Mouse (Mus musculus): ENCODE results near the gene Rad54l2. TPM values are rescaled to one million over a fixed set of nuclear protein-coding genes. Genes with fewer than 3 reads are reported as not detected.

The Rad54l2 gene
- polyA plus RNA-seq, 1 experiment from 2014 or later: 8.7 TPM

DNA sequence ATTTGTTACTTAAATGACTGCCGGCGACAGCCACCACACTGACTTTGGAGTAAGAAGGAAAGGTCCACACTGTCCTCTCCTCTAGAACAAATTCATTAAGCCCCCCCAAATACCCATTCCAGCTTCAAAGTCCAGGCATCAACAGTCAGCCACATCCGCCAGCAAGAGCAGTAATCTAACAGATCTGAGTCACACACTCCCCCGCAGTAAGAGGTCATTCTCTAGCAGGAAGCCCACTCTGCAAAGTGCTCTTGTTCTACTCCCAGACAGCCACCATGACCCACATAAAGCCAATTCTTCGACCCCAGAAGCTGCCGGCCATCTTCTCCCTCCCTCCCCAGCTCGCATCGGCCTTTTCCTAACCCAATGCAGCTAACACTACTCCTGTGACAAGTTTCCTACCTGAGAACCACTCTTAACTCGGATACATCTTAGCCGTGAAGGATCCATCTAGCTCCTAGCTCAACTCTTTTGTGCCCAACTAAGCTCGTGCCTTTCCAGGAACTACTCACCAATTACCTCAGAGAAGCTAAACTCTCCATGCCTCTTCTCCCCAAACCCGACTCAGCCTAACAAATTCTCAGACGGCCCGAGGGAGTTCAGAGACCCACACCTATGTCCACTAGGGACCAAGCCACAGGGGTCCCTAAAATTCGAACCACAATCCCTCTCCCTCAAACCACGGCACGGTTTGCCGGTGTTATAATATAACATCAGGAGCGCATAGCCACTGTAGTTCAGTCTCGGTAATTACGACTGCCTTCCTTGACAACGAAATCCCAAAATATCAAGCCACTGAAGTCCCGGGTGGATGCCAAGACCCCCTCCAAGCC, 799 bp downstream of the Rad54l2 start:
- Histone ChIP-seq H3K36me3 (ENCODE audit: control insufficient read depth, insufficient read depth) (no peaks in the 10 kb centered on the region), H3K9me3 (ENCODE audit: control insufficient read depth, low read length) (no peaks in the 10 kb centered on the region), H3K9ac (replicated peaks; ENCODE audit: low read depth, low read length) (peak overlapping the region; percentile 100), H3K4me3 (replicated peaks; ENCODE audit: low read length) (peak overlapping the region; percentile 94), H3K27ac (ENCODE audit: low read length) (peak overlapping the region; percentile 84), H3K27me3 (replicated peaks; ENCODE audit: control insufficient read depth, insufficient read depth, low read length) (no peaks in the 10 kb centered on the region), H3K4me1 (replicated peaks; ENCODE audit: control insufficient read depth, insufficient read depth, low read length) (peaks cover 14% of the 10 kb centered on the region), H3K4me2 (ENCODE audit: low read length) (peak overlapping the region; percentile 92)
- ATAC-seq: peak; percentile 19; the same call in 1 of the 2 replicates
- WGBS: 6% methylated on average over 23 of the region's 23 CpGs

DNA sequence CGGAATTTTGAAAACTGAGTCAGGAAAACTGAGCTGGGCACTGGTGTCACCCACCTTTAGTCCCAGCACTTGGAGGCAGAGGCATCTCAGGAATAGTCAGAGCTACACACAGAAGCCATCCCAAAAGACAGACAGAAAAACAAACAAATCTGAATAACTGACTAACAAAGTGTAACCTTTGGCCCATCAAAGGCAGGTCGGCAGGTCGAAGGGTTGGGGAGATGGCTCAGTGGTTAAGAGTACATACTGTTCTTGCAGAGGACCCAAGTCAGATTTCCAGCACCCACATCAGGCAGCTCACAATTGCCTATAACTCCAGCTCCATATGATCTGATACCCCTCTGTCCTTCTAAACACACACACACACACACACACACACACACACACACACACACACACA, 3.8 kb downstream of the Rad54l2 start:
- H3K4me1 ChIP-seq (replicated peaks; ENCODE audit: control insufficient read depth, insufficient read depth, low read length): peaks cover 14% of the 10 kb centered on the region
- H3K4me3 ChIP-seq (replicated peaks; ENCODE audit: low read length): no peak overlapping the region
- H3K4me2 ChIP-seq (ENCODE audit: low read length): no peak overlapping the region
- H3K9me3 ChIP-seq (ENCODE audit: control insufficient read depth, low read length): no peaks in the 10 kb centered on the region
- no peak for ATAC-seq
- no peaks in the 10 kb centered on the region for H3K27me3 ChIP-seq (replicated peaks; ENCODE audit: control insufficient read depth, insufficient read depth, low read length)
- 87% methylated on average over 3 of the region's 3 CpGs for WGBS
- H3K9ac ChIP-seq (replicated peaks; ENCODE audit: low read depth, low read length): no peak overlapping the region
- no peak overlapping the region for H3K27ac ChIP-seq (ENCODE audit: low read length)
- H3K36me3 ChIP-seq (ENCODE audit: control insufficient read depth, insufficient read depth): no peaks in the 10 kb centered on the region

DNA sequence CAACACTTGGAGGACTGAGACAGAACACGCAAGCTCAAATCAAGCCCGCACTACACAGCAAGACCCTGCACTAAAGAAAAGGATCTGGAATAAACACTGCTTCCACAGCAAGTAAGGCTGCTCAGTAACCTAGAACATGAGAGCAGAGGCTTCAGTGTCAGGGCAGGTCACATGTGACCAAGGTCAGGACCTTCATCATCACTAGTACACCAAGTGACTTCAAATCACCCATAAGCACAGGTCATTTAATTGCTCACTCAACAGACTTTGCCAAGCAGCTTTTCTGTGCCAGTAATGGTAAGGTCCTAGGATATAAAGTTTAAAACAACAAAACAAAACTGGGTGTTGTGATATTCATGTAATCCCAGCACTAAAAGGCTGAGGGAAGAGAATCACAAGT, 5.4 kb downstream of the Rad54l2 start:
- no peak overlapping the region for H3K27ac ChIP-seq (ENCODE audit: low read length)
- 98% methylated on average over 2 of the region's 2 CpGs for WGBS
- H3K27me3 ChIP-seq (replicated peaks; ENCODE audit: control insufficient read depth, insufficient read depth, low read length): no peaks in the 10 kb centered on the region
- H3K36me3 ChIP-seq (ENCODE audit: control insufficient read depth, insufficient read depth): no peaks in the 10 kb centered on the region
- H3K4me3 ChIP-seq (replicated peaks; ENCODE audit: low read length): no peak overlapping the region
- H3K4me2 ChIP-seq (ENCODE audit: low read length): no peak overlapping the region
- no peaks in the 10 kb centered on the region for H3K9me3 ChIP-seq (ENCODE audit: control insufficient read depth, low read length)
- H3K9ac ChIP-seq (replicated peaks; ENCODE audit: low read depth, low read length): no peak overlapping the region
- H3K4me1 ChIP-seq (replicated peaks; ENCODE audit: control insufficient read depth, insufficient read depth, low read length): peaks cover 9% of the 10 kb centered on the region
- no peak for ATAC-seq

DNA sequence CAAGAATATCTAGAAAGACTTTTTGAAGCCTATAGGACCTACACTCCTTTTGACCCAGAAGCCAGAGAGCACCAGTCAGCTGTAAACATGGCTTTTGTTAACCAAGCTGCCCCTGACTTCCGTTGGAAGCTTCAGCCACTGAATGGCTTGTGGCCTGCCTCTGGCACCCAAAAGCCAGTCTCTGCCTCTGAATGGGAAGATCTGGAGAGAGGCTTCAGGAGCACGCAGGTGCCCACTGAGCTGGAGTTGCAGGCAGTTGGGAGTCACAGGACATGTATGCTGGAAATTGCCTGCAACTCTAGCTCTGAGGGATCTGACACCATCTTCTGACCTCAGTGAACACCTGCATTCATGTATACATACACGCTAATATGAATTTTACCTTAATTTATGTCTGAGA, 8.9 kb downstream of the Rad54l2 start:
- no peak for ATAC-seq
- no peaks in the 10 kb centered on the region for H3K27me3 ChIP-seq (replicated peaks; ENCODE audit: control insufficient read depth, insufficient read depth, low read length)
- no peaks in the 10 kb centered on the region for H3K4me1 ChIP-seq (replicated peaks; ENCODE audit: control insufficient read depth, insufficient read depth, low read length)
- H3K27ac ChIP-seq (ENCODE audit: low read length): no peak overlapping the region
- no peak overlapping the region for H3K4me3 ChIP-seq (replicated peaks; ENCODE audit: low read length)
- H3K4me2 ChIP-seq (ENCODE audit: low read length): no peak overlapping the region
- H3K9ac ChIP-seq (replicated peaks; ENCODE audit: low read depth, low read length): no peak overlapping the region
- 89% methylated on average over 3 of the region's 3 CpGs for WGBS
- no peaks in the 10 kb centered on the region for H3K36me3 ChIP-seq (ENCODE audit: control insufficient read depth, insufficient read depth)
- no peaks in the 10 kb centered on the region for H3K9me3 ChIP-seq (ENCODE audit: control insufficient read depth, low read length)

DNA sequence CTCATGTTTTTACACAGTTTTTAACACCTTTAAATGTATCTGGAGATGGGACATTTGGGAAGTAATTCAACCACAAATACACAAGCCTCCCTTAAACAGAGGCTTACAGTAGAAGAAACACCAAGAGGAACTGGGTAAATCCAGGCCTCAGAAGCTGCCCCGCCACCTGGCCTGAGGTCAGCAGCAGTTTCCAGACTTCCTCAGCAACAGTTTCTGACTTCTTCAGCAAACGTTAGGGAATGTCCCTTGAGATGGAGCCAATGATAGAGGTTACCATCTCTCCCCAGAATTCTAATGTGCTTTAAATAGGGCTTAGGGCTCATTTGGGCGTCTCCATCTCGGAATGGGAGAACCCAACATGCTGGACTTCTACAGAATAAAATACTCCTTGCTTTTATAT, 10.7 kb downstream of the Rad54l2 start:
- Histone ChIP-seq H3K36me3 (ENCODE audit: control insufficient read depth, insufficient read depth) (no peaks in the 10 kb centered on the region), H3K27ac (ENCODE audit: low read length) (no peak overlapping the region), H3K9me3 (ENCODE audit: control insufficient read depth, low read length) (no peaks in the 10 kb centered on the region), H3K4me1 (replicated peaks; ENCODE audit: control insufficient read depth, insufficient read depth, low read length) (no peaks in the 10 kb centered on the region), H3K27me3 (replicated peaks; ENCODE audit: control insufficient read depth, insufficient read depth, low read length) (no peaks in the 10 kb centered on the region), H3K4me2 (ENCODE audit: low read length) (no peak overlapping the region), H3K4me3 (replicated peaks; ENCODE audit: low read length) (no peak overlapping the region), H3K9ac (replicated peaks; ENCODE audit: low read depth, low read length) (no peak overlapping the region)
- no peak for ATAC-seq
- 91% methylated on average over 4 of the region's 4 CpGs for WGBS

DNA sequence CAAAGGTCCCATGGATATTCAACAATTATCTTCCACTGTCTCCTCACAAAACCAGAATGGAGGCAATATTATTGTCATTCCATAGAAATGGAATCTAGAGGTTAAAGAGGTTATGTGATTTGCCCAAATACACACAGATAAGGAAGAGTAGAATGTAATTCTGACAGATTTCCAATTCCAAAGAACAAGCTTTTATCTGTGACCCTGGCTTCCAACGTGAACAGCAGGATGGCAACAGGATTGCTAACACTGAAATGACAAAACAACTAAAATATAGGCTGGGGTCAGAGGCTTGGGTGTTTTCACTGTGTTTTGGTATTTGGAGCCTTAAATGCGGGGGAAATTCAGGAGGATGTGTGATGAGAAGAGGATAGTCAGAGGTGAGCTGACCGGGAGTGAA, 11.6 kb downstream of the Rad54l2 start:
- Histone ChIP-seq H3K36me3 (ENCODE audit: control insufficient read depth, insufficient read depth) (no peaks in the 10 kb centered on the region), H3K4me3 (replicated peaks; ENCODE audit: low read length) (no peak overlapping the region), H3K27me3 (replicated peaks; ENCODE audit: control insufficient read depth, insufficient read depth, low read length) (no peaks in the 10 kb centered on the region), H3K27ac (ENCODE audit: low read length) (no peak overlapping the region), H3K9me3 (ENCODE audit: control insufficient read depth, low read length) (no peaks in the 10 kb centered on the region), H3K4me1 (replicated peaks; ENCODE audit: control insufficient read depth, insufficient read depth, low read length) (no peaks in the 10 kb centered on the region), H3K9ac (replicated peaks; ENCODE audit: low read depth, low read length) (no peak overlapping the region), H3K4me2 (ENCODE audit: low read length) (no peak overlapping the region)
- 98% methylated on average over 3 of the region's 3 CpGs for WGBS
- ATAC-seq: no peak

DNA sequence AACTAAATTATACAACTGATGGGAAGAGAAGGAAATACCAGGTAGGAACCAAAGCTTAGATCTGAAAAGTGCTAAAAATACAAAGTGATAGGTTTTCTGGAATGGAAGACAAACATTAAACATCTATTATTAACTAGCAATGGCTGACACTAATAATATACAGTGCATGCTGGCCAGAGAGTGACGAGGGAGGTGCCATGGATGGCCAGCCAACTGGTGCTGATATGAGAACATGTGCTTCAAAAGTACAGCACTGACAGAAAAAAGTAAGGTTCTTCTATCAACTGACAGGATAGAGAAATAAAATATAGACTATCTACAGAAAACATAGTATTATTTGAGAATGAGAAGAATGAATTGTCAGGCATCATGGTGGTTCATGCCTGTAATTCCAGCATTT, 12.9 kb downstream of the Rad54l2 start:
- no peaks in the 10 kb centered on the region for H3K36me3 ChIP-seq (ENCODE audit: control insufficient read depth, insufficient read depth)
- H3K9me3 ChIP-seq (ENCODE audit: control insufficient read depth, low read length): no peaks in the 10 kb centered on the region
- no peaks in the 10 kb centered on the region for H3K27me3 ChIP-seq (replicated peaks; ENCODE audit: control insufficient read depth, insufficient read depth, low read length)
- no peak overlapping the region for H3K27ac ChIP-seq (ENCODE audit: low read length)
- WGBS: 91% methylated on average over 1 of the region's 1 CpGs
- no peaks in the 10 kb centered on the region for H3K4me1 ChIP-seq (replicated peaks; ENCODE audit: control insufficient read depth, insufficient read depth, low read length)
- H3K4me2 ChIP-seq (ENCODE audit: low read length): no peak overlapping the region
- no peak overlapping the region for H3K4me3 ChIP-seq (replicated peaks; ENCODE audit: low read length)
- no peak for ATAC-seq
- H3K9ac ChIP-seq (replicated peaks; ENCODE audit: low read depth, low read length): no peak overlapping the region

DNA sequence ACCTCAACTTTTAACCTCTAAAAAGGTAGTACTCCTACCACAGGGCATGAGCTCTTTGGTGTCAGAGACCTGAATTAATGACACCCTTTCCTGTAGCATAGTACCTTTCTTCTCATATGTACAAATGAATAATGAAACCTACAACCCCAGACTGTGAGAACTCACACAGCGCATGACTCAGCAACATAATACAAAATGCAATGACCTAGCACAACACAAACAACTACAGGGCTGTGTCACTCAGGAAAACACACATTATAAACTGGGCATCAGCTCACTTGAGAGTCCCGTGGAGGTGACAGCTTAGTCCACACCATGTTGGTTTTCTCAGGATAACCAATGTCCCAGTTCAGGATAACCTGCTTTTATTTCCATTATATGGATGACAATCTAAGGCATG, 17.2 kb downstream of the Rad54l2 start:
- Histone ChIP-seq H3K36me3 (ENCODE audit: control insufficient read depth, insufficient read depth) (no peaks in the 10 kb centered on the region), H3K9ac (replicated peaks; ENCODE audit: low read depth, low read length) (no peak overlapping the region), H3K27me3 (replicated peaks; ENCODE audit: control insufficient read depth, insufficient read depth, low read length) (no peaks in the 10 kb centered on the region), H3K9me3 (ENCODE audit: control insufficient read depth, low read length) (no peaks in the 10 kb centered on the region), H3K27ac (ENCODE audit: low read length) (no peak overlapping the region), H3K4me3 (replicated peaks; ENCODE audit: low read length) (no peak overlapping the region), H3K4me2 (ENCODE audit: low read length) (no peak overlapping the region), H3K4me1 (replicated peaks; ENCODE audit: control insufficient read depth, insufficient read depth, low read length) (no peaks in the 10 kb centered on the region)
- no peak for ATAC-seq
- 94% methylated on average over 2 of the region's 2 CpGs for WGBS

DNA sequence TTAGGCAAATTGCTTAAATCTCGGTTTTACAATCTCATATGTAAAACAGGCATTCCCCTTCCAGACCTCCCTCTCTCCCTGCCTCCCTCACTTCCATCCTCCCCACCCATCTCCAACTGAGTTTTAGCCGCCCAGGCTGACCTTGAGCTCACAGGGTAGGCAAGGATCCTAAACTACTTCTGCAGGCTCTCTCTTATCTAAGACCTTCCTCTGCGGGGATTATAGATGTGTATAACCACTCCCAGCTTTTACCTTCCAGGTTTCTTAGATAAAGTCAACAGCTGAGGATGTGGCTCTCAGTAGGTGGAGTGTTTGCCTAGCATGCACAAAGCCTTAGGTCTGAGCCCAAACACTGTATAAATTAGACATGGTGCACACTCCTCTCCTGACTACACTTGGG, 18.8 kb downstream of the Rad54l2 start:
- H3K4me2 ChIP-seq (ENCODE audit: low read length): no peak overlapping the region
- no peaks in the 10 kb centered on the region for H3K9me3 ChIP-seq (ENCODE audit: control insufficient read depth, low read length)
- H3K27me3 ChIP-seq (replicated peaks; ENCODE audit: control insufficient read depth, insufficient read depth, low read length): no peaks in the 10 kb centered on the region
- no peaks in the 10 kb centered on the region for H3K4me1 ChIP-seq (replicated peaks; ENCODE audit: control insufficient read depth, insufficient read depth, low read length)
- H3K9ac ChIP-seq (replicated peaks; ENCODE audit: low read depth, low read length): no peak overlapping the region
- H3K4me3 ChIP-seq (replicated peaks; ENCODE audit: low read length): no peak overlapping the region
- 94% methylated on average over 3 of the region's 3 CpGs for WGBS
- no peak overlapping the region for H3K27ac ChIP-seq (ENCODE audit: low read length)
- no peaks in the 10 kb centered on the region for H3K36me3 ChIP-seq (ENCODE audit: control insufficient read depth, insufficient read depth)
- ATAC-seq: no peak

DNA sequence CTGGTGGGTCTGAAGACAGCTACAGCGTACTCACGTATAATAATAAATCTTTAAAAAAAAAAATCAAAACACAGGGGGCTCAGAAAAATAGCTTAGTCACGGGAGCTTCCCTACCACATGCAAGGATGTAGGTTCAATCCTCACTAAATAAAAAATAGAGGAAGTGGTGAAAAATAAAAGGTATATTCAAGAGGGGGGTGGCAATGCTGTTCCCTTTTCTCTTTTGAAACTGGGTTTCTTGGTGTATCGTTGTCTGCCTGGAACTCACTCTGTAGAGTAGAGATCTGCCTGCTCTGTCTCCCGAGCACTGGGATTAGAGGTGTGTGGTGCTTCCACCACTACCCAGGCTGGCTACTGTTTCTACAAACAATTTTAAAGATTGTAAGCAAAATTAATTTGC, 19.2 kb downstream of the Rad54l2 start:
- no peak for ATAC-seq
- Histone ChIP-seq H3K27me3 (replicated peaks; ENCODE audit: control insufficient read depth, insufficient read depth, low read length) (no peaks in the 10 kb centered on the region), H3K4me3 (replicated peaks; ENCODE audit: low read length) (no peak overlapping the region), H3K27ac (ENCODE audit: low read length) (no peak overlapping the region), H3K9me3 (ENCODE audit: control insufficient read depth, low read length) (no peaks in the 10 kb centered on the region), H3K4me1 (replicated peaks; ENCODE audit: control insufficient read depth, insufficient read depth, low read length) (no peaks in the 10 kb centered on the region), H3K9ac (replicated peaks; ENCODE audit: low read depth, low read length) (no peak overlapping the region), H3K36me3 (ENCODE audit: control insufficient read depth, insufficient read depth) (no peaks in the 10 kb centered on the region), H3K4me2 (ENCODE audit: low read length) (no peak overlapping the region)
- 97% methylated on average over 5 of the region's 5 CpGs for WGBS
